Mouse (Mus musculus) neural tube, embryonic 12.5 days (tissue): ENCODE measurements at regions not wholly inside any gene's neighbourhood (a gene's known extent, or its start where the extent isn't known, plus 50 kb on each side); places are given as distances from the start of the nearest gene placed in this dataset.

ENCODE experiments used
- ATAC-seq: fragments of 200-750 bp; cut with Nextera tagmentation; 2 replicates; pipeline ENCODE4 v1.8.0; 2017; ENCODE audit warnings: low read depth, mild to moderate bottlenecking, moderate TSS enrichment, moderate library complexity; ENCODE audit not compliant: low FRiP score
- H3K27ac ChIP-seq: fragments of 300-500 bp; sonication (generic); 2 replicates; pipeline ENCODE4 v1.5.1; 2016
- H3K27me3 ChIP-seq: fragments of 300-500 bp; sonication (generic); replicated peaks from 2 replicates; pipeline ENCODE4 v1.6.1; 2016; ENCODE audit warnings: mild to moderate bottlenecking
- H3K36me3 ChIP-seq: fragments of 300-500 bp; sonication (generic); 2 replicates; pipeline ENCODE4 v1.6.1; 2016; ENCODE audit warnings: mild to moderate bottlenecking
- H3K4me1 ChIP-seq: fragments of 300-500 bp; sonication (generic); 2 replicates; pipeline ENCODE4 v1.6.1; 2016
- H3K4me2 ChIP-seq: fragments of 300-500 bp; sonication (generic); replicated peaks from 2 replicates; pipeline ENCODE4 v1.6.1; 2016; ENCODE audit warnings: mild to moderate bottlenecking
- H3K4me3 ChIP-seq: fragments of 300-500 bp; sonication (generic); 2 replicates; pipeline ENCODE4 v1.5.1; 2016
- H3K9ac ChIP-seq: fragments of 300-500 bp; sonication (generic); 2 replicates; pipeline ENCODE4 v1.6.1; 2016; ENCODE audit warnings: mild to moderate bottlenecking
- H3K9me3 ChIP-seq: fragments of 300-500 bp; sonication (generic); 2 replicates; pipeline ENCODE4 v1.6.1; 2016; ENCODE audit warnings: mild to moderate bottlenecking
- WGBS: fragments of 180-500 bp; shearing (Covaris S2); methylation state at CpG from one replicate; pipeline ENCODE4 v1.1.7; 2016; 5-methylcytosine and 5-hydroxymethylcytosine counted together

- 96% methylated on average over 1 of the region's 1 CpGs for WGBS
- ATAC-seq, result no peak
- no peak overlapping the region for H3K4me2 ChIP-seq
- H3K27me3 ChIP-seq, result no peaks in the 10 kb centered on the region
- H3K9me3 ChIP-seq, result no peaks in the 10 kb centered on the region
- H3K9ac ChIP-seq, result no peak overlapping the region
- no peak overlapping the region for H3K27ac ChIP-seq
- no peaks in the 10 kb centered on the region for H3K4me1 ChIP-seq
- no peaks in the 10 kb centered on the region for H3K36me3 ChIP-seq
- no peak overlapping the region for H3K4me3 ChIP-seq
Measured at GRCm38 (mm10) chr14:113112320-113112719, 202.1 kb upstream of the Tpm3-rs7 start.

- no peaks in the 10 kb centered on the region for H3K4me1 ChIP-seq
- no peak for ATAC-seq
- WGBS, result 95% methylated on average over 2 of the region's 2 CpGs
Measured at GRCm38 (mm10) chr14:113138823-113139222, 175.6 kb upstream of the Tpm3-rs7 start.

GRCm38 (mm10) chr14:113168584-113168983 lies 145.8 kb upstream of the Tpm3-rs7 start:
- ATAC-seq, result no peak
- H3K9me3 ChIP-seq, result no peaks in the 10 kb centered on the region
- no peaks in the 10 kb centered on the region for H3K36me3 ChIP-seq
- H3K4me1 ChIP-seq, result no peaks in the 10 kb centered on the region
- 86% methylated on average over 2 of the region's 2 CpGs for WGBS
- H3K27ac ChIP-seq, result no peak overlapping the region
- no peak overlapping the region for H3K9ac ChIP-seq
- no peak overlapping the region for H3K4me2 ChIP-seq
- no peak overlapping the region for H3K4me3 ChIP-seq
- no peaks in the 10 kb centered on the region for H3K27me3 ChIP-seq

More at GRCm38 (mm10) chr14:113138823-113139222, 175.6 kb upstream of the Tpm3-rs7 start:
- Histone ChIP-seq H3K4me2 (no peak overlapping the region), H3K9me3 (no peaks in the 10 kb centered on the region), H3K4me3 (no peak overlapping the region), H3K9ac (no peak overlapping the region), H3K27ac (no peak overlapping the region), H3K36me3 (no peaks in the 10 kb centered on the region), H3K27me3 (no peaks in the 10 kb centered on the region)

- peak; percentile 68 for ATAC-seq
- no peaks in the 10 kb centered on the region for H3K9me3 ChIP-seq
- H3K9ac ChIP-seq, result no peak overlapping the region
- no peaks in the 10 kb centered on the region for H3K36me3 ChIP-seq
- peak overlapping the region; percentile 42 for H3K4me2 ChIP-seq
- H3K4me3 ChIP-seq, result no peak overlapping the region
- WGBS, result 7% methylated on average over 16 of the region's 16 CpGs
- no peak overlapping the region for H3K27ac ChIP-seq
- no peaks in the 10 kb centered on the region for H3K27me3 ChIP-seq
- 0 out of 2 replicates have a peak, but pooled peaks cover 2% of the 10 kb centered on the region for H3K4me1 ChIP-seq
Measured at GRCm38 (mm10) chr14:113182345-113182997, 131.9 kb upstream of the Tpm3-rs7 start.

- WGBS, result 92% methylated on average over 5 of the region's 5 CpGs
- Histone ChIP-seq H3K4me2 (no peak overlapping the region), H3K36me3 (no peaks in the 10 kb centered on the region), H3K27ac (no peak overlapping the region), H3K4me1 (no peaks in the 10 kb centered on the region), H3K9me3 (no peaks in the 10 kb centered on the region), H3K4me3 (no peak overlapping the region), H3K27me3 (no peaks in the 10 kb centered on the region), H3K9ac (no peak overlapping the region)
- no peak for ATAC-seq
Measured at GRCm38 (mm10) chr14:113211968-113212367, 102.4 kb upstream of the Tpm3-rs7 start.
